Mouse (Mus musculus): ENCODE measurements around the gene Vamp2.
A peak's percentile ranks its signal among the peaks of the same experiment; 100 is the strongest.
"Not testable (repeated sequence)": the region's sequence is repeated elsewhere in the genome, so short reads cannot be mapped to it uniquely, and the experiment has no call there.

Gene Vamp2

GRCm38 (mm10) chr11:69080855-69081222, 7.5 kb upstream of the Vamp2 start:
- DNase-seq (ENCODE audit: low read depth) = no peak

- no peak for DNase-seq (ENCODE audit: low read depth)
Observed at GRCm38 (mm10) chr11:69081613-69082012, 6.7 kb upstream of the Vamp2 start.

- DNase-seq (ENCODE audit: low read depth) = no peak
Observed at GRCm38 (mm10) chr11:69085608-69086007, 2.7 kb upstream of the Vamp2 start.

GRCm38 (mm10) chr11:69086390-69086789, 1.9 kb upstream of the Vamp2 start:
- DNase-seq (ENCODE audit: low read depth) = no peak

- DNase-seq (ENCODE audit: low read depth) = no peak
Observed at GRCm38 (mm10) chr11:69087082-69087481, 1.2 kb upstream of the Vamp2 start.

GRCm38 (mm10) chr11:69087597-69087996, 693 bp upstream of the Vamp2 start:
- peak; percentile 37 for DNase-seq (ENCODE audit: low read depth)

- peak; percentile 65 for DNase-seq (ENCODE audit: low read depth)
Observed at GRCm38 (mm10) chr11:69088856-69089615, 746 bp downstream of the Vamp2 start.

GRCm38 (mm10) chr11:69089616-69090290, 1.5 kb downstream of the Vamp2 start:
- DNase-seq (ENCODE audit: low read depth) = peak; percentile 31

GRCm38 (mm10) chr11:69090367-69090766, 2.1 kb downstream of the Vamp2 start:
- DNase-seq (ENCODE audit: low read depth) = peak; percentile 34

GRCm38 (mm10) chr11:69091566-69092385, 3.5 kb downstream of the Vamp2 start:
- DNase-seq (ENCODE audit: low read depth) = no peak

- DNase-seq (ENCODE audit: low read depth) = peak; percentile 93
Observed at GRCm38 (mm10) chr11:69092386-69092751, 4.1 kb downstream of the Vamp2 start.

GRCm38 (mm10) chr11:69092871-69093270, 4.6 kb downstream of the Vamp2 start:
- peak; percentile 68 for DNase-seq (ENCODE audit: low read depth)

- DNase-seq (ENCODE audit: low read depth) = not testable (repeated sequence)
Observed at GRCm38 (mm10) chr11:69093856-69094255, 5.6 kb downstream of the Vamp2 start.

GRCm38 (mm10) chr11:69094697-69095429, 6.6 kb downstream of the Vamp2 start, which contains the start of gene Per1:
Gene Per1, plus strand, starts transcription at chr11:69095217.
- peak; percentile 99 for DNase-seq (ENCODE audit: low read depth)

GRCm38 (mm10) chr11:69095511-69096231, 7.4 kb downstream of the Vamp2 start:
- DNase-seq (ENCODE audit: low read depth) = peak; percentile 81

GRCm38 (mm10) chr11:69096360-69096986, 8.2 kb downstream of the Vamp2 start:
- DNase-seq (ENCODE audit: low read depth) = no peak

GRCm38 (mm10) chr11:69096987-69097900, 9.0 kb downstream of the Vamp2 start:
- DNase-seq (ENCODE audit: low read depth) = peak; percentile 91

GRCm38 (mm10) chr11:69098039-69098761, 9.9 kb downstream of the Vamp2 start:
- peak; percentile 80 for DNase-seq (ENCODE audit: low read depth)

GRCm38 (mm10) chr11:69098762-69099091, 10.4 kb downstream of the Vamp2 start:
- peak; percentile 95 for DNase-seq (ENCODE audit: low read depth)
